Mouse (Mus musculus): ENCODE measurements around the gene Plxna4.

Gene Plxna4

DNA sequence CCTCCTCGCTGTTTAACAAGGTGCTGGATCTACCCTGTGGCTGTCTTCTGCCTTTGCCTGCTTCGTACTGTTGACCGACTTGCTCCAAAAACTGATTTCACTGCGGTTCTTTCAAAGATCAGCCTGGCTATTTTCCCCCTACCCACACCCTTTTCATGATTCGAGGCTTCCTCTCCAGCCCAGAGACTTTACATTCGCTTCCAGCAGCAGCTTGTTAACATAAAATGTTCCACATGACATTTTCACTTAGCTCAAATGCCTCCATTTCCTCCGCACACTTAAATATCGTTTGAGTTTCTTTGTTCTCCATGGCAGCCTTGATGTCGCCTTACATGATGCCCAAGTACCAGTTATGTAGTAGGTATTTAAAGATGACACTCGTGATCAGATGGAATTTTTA lies 336.3 kb downstream of the Plxna4 start:
- no peak for DNase-seq (ENCODE audit: low read depth)

DNA sequence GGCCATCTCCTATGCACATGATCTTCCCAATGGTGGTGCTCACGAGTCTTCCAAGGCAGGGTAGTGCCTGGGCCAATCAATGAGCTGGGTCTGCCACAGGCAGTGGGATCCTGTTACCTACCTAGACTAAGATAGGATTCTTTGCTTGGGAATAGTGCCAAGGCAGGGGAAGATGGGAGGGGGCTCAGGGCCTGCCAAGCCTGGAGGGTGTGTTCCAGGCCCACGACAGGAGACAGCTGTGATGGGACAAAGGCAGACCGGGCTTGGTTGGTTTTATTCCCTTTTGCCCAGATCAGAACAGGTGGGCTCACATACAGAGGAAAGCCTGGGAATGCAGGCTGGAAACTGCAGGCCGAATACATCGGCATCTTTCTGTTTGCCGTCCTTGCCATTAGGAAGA lies 342.0 kb downstream of the Plxna4 start:
- DNase-seq (ENCODE audit: low read depth), result no peak

- DNase-seq (ENCODE audit: low read depth), result no peak
Observed at GRCm38 (mm10) chr6:32243040-32243439, 345.0 kb downstream of the Plxna4 start.

DNA sequence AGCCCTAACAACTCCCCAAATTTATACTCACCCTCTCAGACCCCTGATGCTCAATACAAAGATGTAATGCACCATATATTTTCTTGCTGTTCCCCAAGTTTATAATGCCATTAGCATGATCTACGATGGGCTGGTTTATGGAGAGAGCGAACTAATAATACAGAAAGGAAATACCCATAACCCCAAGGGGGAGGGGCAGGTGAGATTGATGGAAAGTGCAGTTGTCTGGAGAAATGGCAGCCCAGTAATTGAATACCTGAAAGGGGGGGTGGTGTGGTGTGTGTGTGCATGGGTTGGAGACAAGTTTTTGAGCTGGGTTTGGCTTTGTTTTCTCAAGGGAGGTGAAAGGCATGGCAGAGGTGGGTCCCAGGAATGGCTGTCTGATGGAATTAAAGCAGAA lies 356.6 kb downstream of the Plxna4 start:
- DNase-seq (ENCODE audit: low read depth), result no peak

DNA sequence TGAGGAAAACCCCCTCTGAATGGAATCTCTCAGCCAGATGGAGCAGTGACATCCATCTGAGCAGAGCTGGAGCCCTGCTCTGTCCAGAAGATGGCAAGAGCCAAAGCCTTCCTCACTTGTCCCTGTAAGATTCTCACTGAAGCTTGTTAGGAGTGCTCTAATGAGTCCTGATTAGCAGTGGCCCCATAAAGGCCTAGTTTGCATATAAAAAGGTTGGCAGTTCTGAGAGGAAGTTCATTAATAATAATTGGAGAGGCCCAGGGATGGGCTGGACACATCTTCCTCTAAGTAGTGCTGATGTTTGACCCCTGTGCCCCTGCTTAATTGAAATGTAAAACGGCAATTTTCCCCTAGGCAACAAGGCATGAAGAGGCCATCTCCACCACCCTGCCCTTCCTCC lies 361.4 kb downstream of the Plxna4 start:
- DNase-seq (ENCODE audit: low read depth), result no peak

DNA sequence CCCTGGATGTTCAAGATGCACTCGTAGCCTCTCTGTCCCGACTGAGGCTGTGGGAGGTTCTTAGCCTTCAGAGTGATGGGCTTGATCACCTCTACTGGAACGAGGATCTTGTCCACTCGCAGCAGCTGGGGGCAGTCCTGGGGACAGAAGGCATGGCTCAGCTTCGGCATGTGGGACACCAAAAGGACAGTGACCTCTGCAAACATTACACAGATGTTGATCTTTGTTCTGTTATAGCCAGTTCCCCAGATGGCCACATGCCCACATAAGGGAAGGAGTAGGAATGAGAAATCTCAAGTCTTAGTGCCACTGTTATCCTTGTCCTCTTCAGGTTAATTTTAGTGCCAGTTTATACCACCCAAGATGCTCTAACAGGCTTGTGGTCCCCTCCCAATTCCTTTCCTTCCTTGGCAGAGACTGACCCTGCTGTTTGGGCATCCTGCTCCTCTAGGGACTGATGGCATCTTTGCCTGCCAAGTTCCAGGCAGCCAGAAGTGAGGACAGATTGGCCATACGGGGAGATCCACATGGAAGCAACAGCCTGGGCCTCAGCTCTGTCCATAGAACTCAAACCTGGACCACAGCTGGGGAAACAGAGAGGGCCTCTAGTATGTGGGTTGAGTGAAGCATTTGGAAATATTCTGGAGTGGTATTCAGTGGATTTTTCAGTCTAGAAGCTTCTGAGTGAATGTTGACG lies 363.8 kb downstream of the Plxna4 start:
- DNase-seq (ENCODE audit: low read depth), result no peak

DNA sequence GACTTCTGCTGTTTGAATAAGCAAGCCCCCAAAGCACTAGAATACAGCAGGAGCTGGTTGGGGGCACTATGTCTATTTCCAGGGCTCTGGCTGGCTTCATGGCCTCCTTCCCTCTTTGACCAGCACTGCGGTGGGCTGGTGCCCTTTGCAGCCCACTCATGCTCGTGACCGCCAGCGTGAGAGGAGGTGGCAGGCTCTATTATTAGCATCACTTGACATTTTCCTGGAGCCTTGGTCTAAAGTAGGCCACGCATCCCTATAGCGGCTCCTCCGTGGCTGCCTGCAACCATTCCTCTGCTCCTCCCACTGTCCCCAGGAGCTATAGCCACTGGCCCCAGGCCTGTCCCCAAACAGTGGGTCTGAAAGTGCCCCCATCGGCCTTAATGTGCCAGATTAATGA lies 367.2 kb downstream of the Plxna4 start:
- no peak for DNase-seq (ENCODE audit: low read depth)

DNA sequence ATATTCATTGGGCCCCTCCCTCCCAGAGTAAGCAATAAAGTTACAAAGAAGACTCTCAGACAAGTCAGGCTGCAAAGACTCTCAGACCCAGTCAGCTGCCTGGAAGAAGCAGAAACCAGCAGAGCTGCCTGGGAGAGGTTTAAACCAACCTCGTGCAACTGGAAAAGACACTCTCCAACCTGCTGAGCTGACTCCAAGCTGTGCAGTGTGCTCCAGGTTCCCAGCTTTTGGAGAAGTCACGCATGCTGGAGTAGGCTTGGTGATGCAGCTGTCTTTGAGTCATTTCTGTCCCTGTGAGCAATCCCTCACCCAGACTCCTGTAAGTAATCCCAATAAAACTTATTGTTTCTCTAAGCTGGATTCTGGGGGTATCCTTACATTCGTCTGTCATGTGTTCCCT lies 369.4 kb downstream of the Plxna4 start:
- no peak for DNase-seq (ENCODE audit: low read depth)

- DNase-seq (ENCODE audit: low read depth), result no peak
Observed at GRCm38 (mm10) chr6:32212439-32212838, 375.6 kb downstream of the Plxna4 start.

GRCm38 (mm10) chr6:32210139-32210538 lies 377.9 kb downstream of the Plxna4 start:
- DNase-seq (ENCODE audit: low read depth), result no peak

- DNase-seq (ENCODE audit: low read depth), result no peak
Observed at GRCm38 (mm10) chr6:32208951-32209350, 379.0 kb downstream of the Plxna4 start.

- DNase-seq (ENCODE audit: low read depth), result no peak
Observed at GRCm38 (mm10) chr6:32204253-32204652, 383.7 kb downstream of the Plxna4 start.

DNA sequence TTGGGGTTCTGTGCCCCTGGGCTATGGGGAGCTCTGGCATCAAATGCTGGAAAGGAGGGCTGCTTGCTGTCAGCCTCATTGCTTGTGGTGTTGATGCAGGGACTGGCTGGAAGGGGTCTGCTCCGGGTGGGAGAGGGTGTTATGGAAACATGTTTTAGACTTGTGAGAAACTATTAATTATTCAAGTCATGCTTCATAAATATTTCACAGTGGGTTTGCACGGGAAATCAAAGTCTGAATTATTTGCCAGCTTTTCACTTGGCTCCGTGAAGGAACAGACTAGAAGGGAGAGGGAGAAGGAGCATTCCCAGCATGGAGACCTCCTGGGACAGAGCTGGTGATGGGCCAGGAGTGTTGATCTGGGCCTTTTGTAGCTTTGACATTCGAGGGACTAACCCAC lies 384.6 kb downstream of the Plxna4 start:
- DNase-seq (ENCODE audit: low read depth), result no peak

GRCm38 (mm10) chr6:32202664-32203192 lies 385.3 kb downstream of the Plxna4 start:
- no peak for DNase-seq (ENCODE audit: low read depth)

GRCm38 (mm10) chr6:32201506-32201905 lies 386.5 kb downstream of the Plxna4 start:
- no peak for DNase-seq (ENCODE audit: low read depth)

DNA sequence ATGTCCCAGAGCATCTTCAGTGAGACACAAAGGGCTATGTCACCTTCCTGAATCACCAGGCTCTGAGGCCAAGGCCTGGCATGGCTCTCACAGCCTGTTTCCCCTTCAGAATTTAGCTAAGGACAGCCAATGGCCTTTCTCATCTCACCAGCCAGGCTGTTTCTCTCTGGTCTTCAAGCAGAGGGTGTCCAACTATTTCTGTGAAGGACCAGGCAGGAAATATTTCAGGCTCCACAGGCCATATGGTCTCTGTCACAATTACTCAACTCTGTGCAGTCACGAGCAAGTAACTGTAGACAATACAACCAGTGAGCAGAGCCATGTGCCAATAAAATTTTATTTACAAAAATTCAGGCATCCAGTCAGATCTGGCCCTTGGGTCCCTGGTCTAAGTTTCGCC lies 388.4 kb downstream of the Plxna4 start:
- no peak for DNase-seq (ENCODE audit: low read depth)

- no peak for DNase-seq (ENCODE audit: low read depth)
Observed at GRCm38 (mm10) chr6:32196913-32197312, 391.1 kb downstream of the Plxna4 start.

DNA sequence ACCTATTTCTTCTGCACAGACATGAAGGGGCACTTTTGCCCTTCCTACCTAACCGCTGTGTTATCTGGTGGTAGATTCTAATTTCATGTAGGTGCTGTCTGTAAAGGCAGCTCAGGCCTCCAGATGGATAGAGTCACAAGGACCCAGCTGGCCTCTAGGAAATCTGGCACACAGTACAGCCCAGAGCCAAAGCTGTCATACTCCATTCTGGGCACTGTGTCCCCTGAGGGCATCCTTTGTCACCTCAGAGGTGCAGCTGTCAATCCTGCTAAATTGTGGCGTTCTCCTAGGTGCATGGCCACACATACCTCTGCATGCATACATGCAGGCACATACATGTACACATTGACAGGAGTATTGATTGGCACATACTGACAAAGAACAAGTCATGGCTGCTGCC lies 394.9 kb downstream of the Plxna4 start:
- no peak for DNase-seq (ENCODE audit: low read depth)

DNA sequence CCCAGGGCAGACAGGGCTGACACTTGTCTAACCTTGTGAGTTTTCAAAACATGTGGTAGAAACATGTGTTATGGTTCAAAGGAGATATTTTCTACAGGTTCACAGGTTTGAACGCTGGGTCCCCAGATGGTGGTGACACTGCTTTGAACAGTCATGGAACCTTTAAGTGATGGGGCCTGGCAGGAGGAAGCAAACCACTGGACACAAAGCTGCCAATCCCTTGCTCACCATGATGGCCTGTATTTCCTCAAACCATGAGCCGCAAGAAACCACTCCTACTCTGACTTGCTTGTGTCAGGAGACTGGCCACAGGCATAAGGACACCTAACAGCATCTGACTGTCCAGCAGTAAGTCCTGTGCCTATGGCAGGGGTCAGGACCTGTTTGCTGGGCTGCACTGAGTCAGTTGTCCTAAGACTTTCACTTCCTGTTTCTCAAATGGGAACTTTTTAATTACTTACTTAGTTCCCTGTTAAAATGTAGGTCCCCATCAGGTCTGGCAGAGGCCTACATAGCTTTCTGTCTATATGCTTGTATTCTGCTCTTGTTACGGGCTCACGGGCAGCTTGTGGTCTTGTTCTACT lies 403.5 kb downstream of the Plxna4 start:
- no peak for DNase-seq (ENCODE audit: low read depth)

DNA sequence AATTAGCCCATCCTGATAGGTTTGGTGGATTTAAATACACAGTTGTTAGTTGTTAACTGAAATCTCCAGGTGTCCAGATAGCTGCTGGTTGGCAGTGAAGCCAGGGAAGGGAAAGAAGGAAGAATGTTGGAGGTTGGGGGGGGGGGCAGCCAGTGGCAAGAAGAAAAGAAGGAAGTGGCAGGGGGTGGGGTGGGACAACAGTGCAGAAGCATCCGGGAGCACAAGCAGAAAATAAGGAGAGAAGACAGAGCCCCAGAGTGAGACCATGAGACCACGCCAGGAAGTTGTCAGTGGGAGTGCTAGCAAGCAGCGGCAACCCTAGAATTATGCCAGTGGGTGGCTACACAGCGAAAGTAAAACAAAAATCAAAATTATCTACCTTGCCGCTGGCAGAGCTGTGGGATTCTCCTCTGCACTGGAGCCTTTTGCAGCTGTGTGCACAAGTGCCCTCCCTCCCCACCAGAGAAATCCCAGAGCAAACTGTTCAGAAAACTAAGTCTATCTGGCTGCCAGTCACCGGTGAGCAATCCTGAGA lies 404.3 kb downstream of the Plxna4 start:
- DNase-seq (ENCODE audit: low read depth), result no peak

DNA sequence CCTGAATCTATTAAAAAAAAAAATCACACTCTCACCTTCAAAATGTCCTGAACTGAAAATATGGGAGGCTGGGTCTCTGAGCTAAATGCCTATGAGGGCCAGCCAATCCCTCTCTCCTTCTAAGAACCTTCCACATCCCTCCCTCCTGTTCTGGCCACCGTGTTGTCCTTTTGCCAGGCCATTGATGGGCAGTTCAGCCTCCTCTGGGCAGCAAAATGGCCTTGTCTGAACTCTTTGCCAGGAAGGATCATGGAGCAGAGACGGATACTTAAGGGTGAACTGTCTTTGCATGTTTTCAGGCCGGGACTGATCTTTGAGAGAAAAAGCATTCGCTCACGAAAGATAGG lies 408.0 kb downstream of the Plxna4 start:
- DNase-seq (ENCODE audit: low read depth), result no peak

DNA sequence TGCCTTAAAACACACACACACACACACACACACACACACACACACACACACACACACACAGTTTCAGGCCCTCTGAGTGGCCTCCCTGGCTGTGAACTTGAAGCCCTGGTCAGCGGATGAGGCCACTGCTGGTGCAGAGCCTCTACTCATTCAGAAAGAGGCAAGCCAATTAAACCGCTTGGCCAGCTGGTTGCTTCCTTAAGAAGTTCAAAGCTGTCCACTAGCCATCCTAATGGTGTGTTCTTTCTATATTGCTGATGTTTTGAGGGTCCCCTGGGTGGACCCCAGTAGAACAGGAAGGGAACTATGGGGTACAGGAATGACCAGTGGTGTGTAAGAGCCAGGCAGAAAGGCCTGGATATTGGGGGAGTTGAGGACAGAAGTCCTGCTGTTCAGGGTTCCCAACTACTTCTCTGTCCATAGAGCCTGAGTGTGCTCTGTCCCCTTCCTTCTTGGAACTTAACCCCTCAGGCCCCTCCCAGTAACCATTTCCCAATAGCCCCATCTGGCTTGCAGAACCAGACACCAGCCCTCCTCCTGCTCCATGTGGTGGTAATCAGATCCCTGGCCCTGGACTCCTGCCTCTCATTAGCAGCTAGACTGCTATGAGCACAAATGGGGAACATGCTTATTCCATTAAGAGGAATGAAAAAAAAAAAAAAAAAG lies 408.5 kb downstream of the Plxna4 start:
- DNase-seq (ENCODE audit: low read depth), result no peak

GRCm38 (mm10) chr6:32177905-32178304 lies 410.1 kb downstream of the Plxna4 start:
- DNase-seq (ENCODE audit: low read depth), result no peak
